Mouse (Mus musculus) right cerebral cortex, postnatal 14 days (tissue): ENCODE results near the gene A930009A15Rik.

Experiments used
- DNase-seq: peaks from one replicate; pipeline ENCODE4 v3.0.0; 2022

A930009A15Rik gene

DNA sequence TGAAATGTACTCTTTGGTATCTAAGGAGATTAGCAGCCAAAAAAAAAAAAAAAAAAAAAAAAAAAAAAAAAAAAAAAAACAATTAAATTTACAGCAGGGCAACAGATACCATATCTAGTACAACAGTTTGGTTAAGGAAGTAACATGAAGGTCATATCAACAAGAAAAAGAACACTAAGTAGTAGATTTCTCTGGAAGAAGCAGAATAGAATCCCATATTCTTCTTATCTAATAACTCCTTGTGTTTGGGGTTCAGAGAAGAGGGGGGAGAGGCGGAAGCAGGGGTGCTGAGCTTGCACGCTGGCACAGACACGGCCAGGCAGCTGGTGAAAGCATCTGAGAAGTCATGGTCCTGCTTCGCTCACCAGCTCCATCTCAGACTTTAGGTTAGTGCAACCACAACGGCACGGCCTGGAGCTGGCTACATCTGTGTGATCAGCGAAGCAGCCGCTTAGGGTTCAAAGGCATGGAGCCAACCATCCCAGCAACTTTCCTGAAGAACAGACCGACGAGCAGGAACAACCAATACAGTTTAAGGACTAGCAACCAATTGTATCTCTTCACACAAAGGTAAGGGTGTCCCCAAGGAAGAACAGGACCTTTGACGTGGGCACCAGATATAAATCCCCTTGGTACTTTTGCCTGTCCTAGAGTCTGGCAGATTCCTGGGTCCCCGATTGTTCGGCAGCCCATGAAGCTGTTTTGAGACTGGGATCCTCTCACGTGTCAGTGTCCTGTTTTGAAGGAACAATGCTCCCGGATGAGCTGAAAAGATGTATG, at the start of gene A930009A15Rik:
Gene A930009A15Rik, plus strand, starts transcription at position 275 of the 780 bp plus-strand sequence.
- DNase-seq, result no peak

DNA sequence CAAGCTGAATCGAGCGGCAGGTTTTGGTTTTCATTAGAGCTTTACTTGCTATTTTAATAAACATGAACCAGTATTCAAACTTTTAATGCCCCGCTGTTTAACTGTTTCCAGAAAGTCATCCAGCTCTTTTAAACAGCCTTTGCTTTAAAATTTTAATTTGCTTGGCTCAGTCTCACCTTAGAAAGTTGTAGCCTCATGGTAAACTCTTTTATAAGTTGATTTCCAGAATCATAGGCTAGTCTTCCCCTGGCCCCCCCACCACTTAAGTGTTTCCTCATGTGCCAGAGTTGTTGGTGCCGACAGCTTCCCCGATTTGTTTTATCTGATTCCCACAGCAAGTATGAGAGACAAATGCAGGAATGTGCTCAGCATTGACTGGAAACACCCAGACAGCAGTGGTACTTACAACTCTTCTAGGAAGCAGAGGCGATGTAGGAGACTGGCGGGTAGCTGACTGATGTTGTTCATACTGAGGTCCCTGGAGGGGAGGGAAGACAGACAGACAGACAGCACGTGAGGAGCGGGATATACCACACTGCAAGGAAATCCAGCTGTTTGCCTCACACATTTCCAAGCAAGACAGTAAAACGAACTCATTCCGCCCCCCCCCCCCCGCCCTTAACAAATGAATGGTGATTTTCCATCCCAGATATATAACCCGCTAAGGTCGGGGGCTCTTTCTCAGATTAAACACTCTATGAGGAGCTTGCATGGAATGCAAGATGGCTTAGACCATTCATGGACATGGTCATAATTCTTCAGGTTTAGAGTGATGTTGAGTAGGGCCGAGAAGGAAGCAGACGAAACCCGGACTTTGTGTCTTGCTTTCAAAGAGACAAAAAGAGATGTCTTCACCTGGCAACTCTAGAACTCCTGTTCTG, 49.3 kb upstream of the A930009A15Rik start:
- no peak for DNase-seq

DNA sequence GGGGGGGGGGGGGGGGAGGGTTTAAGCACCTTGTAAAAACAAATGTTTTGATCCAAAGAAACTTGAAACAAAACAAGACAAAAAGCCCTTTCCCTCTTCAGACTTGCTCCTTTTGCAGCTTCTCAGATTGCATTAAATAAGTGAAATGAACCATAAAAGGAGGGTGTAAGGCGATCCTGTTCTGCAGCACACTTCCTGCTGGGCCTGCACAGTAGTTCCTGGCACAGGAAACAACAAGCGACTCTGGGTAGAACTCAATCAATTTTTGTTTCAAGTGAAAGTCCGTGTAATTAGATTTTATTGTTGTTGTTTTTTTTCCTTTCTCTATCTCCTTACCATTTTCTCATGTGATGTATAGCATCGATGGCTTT, 48.7 kb upstream of the A930009A15Rik start:
- DNase-seq, result no peak

DNA sequence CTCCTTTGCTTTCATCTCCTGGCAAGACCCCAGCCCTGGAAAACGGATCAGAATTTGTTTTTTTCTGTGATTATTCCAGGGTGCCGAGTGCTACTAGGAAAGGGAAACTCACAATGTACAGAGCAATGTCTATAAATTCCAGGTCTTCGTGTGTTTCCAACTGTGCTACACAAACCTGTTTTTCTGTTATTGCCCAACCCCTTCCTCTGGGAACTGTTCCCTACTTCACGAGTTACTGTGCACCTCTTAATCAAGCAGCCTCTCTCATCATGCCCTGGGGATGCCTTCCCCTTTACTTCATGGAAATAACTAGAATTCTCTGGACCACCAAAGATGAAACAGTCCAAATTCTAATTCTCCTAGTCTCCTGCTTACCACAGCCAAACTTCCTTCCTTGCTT, 40.9 kb upstream of the A930009A15Rik start:
- DNase-seq, result no peak

DNA sequence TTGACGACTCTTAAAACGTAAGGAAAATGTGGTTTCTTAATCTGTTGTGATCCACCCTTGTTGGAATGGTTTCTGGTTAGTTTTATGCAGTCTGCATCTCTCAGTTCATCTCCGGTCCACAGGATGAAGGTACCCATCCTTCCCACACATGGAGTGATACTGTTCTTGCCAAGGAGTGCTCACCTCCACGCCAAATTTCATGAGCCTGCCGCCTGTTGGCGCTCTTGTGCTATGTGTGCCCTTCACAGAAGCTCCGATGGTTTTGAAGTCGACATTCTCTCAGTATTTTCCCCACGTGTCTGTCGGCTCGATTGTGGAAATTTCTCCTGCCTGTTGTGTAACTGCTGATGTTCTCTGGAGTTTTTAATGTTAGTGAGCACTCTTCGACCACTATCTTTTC, 40.0 kb upstream of the A930009A15Rik start:
- DNase-seq, result no peak

DNA sequence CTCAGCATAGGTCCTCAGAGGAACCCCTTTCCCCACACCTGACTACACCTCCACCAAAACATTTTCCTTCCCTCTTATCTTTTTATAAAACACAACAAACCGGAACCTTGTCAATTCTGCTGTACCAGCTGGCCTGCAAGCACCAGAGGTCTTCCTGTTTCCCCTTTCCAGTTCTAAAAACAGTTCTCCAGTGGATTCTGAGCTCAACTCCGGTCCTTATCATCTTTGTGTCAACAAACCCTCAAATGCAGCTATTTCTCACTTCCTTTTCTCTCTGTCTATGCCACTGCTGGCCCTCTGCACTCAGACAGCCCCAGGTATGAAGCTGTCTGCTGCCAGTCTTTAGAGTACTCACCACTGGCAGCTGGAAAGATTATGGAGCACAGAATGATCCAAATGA, 39.0 kb upstream of the A930009A15Rik start:
- no peak for DNase-seq

DNA sequence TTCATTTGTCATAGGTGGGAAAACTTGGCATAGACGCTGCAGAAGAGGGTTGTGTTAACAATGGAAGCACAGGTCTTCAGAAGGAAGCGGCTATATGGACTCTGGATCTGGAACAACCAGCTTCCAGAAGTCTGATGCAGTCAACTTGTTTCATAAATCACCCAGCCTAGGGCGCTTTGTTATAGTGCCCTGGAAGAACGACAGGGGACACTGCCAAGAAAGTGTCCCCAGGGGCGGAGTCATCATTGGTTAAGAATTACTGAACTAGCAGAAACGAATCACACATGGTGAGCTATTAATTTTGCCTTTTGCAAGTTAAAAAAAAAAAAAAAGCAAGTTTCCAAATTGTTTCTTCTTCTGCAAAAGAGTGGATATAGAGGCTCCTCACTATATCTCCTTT, 26.9 kb upstream of the A930009A15Rik start:
- DNase-seq, result no peak

DNA sequence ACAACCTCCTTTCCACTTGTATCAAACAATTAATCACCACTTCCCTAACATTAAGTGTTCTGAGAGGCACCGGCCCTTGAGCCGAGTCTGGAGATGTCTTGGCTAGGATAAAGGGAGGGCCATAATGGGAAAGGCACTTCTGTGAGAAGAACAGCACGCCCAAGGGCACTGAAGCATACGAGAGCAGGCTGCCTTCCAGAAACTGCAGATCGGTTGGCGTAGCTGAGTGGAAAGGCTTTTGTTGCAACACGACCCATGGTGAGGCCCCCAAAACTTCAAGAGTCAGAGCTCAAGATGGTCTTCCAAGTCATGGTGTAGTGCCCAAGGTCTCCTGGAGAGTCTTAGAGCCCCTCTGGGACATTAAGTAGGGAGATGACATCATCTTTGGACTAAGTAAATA, 19.5 kb upstream of the A930009A15Rik start:
- DNase-seq, result no peak

DNA sequence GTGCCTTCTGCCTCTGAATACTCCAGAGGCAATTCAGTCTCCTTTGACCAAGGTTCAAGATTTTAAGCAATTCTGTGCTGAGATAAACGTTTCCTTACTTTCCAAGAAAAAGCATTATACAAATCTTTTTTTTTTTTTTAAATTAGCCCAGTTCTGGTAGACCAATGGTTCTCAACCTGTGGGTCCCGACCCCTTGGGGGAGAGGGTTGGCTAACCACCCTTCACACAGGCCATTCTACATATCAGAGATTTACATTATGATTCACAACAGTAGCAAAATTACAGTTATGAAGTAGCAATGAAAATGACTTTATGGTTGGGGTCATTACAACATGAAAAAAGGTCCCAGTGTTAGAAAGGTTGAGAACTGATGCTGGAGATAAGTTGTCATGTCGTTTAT, 18.7 kb upstream of the A930009A15Rik start:
- DNase-seq, result no peak

DNA sequence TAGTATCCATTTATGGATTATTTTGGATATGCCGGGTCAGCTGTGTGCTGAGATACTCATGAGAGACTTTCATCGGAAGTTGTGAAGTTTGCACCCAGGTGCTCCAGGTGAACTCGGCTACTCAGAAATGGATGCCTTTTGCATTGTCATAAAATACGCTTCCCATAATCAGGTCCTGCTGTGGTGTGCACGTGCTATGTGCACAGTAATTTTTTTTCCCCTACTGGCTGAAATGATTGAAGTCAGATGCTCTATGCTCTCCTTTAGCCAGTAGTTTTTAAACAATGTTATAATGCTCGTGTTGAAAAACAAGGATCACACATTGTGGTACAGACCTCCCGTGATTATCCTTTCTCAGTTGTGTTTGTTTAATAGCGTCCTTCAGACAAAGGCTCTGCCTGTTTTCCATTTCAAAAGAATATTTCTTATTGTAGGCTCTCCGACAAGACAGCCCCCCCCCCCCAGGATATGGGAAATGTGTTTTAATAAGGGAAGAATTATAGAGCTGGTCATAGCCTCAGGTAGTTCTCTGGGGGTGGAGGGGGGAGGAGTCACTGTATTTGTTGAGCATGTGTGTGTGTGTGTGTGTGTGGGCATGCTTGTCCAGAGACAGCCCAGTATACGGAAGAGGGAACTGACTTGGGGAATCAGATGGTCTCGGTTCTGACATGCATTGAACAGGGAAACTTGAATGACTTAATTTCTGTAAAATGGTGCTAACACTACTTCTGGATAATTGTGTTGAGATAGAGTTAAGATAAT, 16.3 kb upstream of the A930009A15Rik start:
- DNase-seq, result no peak

DNA sequence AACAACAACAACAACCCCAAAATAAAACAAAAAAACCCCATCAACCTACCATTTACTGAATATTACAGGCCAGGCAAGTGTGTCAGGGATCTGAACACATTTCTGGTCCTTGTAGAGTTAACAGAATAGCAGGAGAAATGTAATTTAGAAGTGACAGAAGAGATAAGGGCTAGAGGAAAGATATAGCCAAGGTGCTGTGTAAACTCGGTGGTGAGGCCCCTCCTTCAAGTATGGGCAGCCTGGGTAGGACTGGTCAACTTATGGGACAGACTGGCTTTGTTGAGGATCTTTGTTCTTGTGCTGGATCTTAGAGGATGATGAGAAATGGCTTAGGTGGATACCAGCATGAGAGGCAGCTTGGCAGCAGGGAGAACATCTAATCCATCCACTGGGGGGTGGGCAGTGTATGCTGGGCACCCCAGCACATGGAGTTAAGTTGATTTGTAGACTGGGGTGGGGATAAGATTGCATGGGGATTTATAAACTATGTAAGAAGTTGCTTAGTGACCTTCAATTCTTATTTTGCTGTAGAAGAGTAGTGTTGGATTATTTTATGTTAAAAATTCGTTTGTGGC, 14.5 kb upstream of the A930009A15Rik start:
- DNase-seq, result no peak

DNA sequence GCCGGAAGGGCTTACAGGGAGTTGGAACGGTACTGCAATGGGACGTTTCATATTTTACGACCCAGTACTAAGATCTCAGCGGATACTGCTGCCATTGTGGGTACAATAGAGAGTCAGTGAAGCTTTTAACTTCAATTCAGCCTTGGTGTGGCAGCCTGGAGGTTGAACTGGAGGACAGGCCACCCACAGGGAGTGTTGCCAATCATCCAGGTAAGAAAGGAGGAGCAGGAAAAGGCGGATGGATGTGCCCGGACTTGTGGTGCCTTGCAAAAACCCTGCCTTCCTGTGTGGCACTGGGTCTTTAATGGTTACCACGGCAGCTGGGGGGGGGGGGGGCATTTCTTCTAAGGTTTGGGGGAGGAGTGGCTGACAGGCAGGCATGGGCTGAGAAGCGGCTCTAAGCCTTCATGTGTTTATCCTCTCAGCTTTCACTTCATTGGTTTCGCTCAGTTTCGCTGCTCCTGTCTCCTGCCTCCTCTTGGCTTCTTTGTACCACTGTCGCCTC, 13.0 kb upstream of the A930009A15Rik start:
- DNase-seq, result no peak

DNA sequence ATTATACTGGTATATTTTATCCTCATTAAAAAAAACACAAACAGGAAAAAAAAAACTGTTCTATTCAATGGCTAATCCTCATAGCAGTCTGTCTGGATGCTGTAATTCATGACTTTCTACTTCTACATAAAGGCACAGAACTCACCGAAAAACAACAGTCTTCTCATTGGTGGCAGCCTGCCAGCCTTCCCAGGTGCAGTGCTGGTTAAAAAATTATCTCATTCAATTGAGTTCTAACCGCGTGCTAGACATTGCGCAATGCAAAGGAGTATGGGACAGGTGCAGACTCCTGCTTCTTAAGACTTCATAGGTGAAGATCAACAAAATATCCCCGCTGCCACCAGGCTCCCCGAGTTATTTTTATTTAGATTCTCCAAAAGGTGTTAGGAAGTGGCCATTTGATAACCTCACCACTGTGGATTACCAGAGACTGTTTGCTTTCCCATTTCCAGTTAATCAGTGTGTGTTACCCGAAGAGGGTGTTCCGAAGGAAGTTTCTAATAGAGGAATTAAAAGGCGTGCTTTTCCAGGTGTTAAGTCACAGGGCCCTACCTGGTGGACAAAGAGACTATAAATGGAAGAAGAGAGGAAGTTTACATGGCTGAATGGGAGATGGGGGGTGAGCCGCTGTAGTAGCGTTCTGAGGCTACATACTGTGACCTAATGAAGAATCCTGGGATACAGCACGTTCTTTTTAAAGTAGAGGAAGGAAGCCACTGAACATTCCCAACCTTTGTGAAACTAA, 8.5 kb upstream of the A930009A15Rik start:
- DNase-seq, result no peak

DNA sequence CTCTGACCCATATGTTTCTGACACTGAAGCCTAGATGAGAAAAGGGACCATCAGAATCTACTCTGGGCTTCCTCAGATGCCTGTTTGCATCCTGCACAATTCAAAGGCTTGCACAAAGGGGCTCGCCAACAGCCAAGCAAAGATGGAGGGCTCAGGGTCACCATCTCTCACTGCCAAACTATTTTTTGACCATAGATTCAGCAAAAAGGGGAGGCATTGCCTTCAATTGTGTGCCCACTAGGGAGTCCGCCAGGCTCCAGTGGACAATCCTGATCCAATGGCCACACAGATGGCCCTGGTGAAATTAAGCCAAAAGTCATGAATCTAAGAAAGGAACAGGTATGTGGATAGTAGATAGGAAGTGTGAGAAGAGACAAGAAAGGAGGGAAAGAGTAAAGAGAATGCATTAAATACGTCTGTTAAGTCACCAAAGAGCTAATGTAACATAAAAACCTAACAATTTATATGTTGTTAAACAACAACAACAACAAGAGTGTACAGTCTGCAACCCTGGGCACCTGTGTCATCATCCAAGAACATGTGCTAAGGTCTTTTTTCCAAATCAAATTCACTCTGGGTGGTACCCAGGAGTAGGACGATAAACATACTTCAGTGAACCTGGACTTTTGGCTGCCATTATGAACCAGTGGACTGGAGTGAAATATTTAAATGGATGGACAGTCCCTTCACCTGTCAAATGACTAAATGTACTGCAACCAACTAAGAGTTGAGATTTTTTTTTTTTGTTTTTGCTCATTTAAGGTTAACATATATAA, 6.7 kb upstream of the A930009A15Rik start:
- DNase-seq, result no peak

DNA sequence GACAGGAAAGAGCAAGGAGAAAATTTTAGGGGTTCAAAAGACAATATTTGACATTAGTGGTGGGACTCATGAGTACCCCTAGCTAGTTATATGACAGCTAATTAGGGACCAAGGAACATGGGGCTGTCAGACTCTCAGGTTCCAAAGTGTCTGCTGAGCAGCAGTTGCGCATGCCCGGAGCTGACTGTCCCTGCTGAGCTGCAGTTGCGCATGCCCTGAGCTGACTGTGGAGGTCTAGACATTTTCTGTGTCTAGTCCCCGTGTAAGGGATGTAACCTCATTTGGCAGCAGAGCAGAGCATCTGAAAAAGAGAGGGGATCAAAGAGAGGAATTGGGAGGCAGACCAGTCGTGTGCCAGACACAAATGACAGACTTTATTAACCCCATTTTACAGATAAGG, 5.8 kb upstream of the A930009A15Rik start:
- DNase-seq, result no peak

DNA sequence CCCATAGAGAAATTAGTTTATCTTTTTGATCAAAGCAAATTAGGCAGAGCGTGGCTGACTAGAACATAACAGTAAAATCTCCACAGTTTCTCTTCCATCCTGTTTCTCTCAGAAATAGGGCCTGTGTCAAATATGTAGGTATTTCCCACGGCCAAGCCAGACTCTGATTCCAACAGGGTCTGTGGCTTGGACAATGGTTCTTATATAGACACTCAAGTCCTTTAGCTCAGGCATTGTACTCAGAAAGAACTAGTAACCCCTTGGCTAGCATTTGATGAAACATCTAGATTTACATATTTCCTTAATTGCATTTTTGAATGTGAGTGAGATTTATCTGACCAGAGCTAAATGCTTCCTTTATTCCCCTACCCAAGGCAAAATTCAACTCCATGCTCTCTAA, 791 bp downstream of the A930009A15Rik start:
- DNase-seq, result no peak

DNA sequence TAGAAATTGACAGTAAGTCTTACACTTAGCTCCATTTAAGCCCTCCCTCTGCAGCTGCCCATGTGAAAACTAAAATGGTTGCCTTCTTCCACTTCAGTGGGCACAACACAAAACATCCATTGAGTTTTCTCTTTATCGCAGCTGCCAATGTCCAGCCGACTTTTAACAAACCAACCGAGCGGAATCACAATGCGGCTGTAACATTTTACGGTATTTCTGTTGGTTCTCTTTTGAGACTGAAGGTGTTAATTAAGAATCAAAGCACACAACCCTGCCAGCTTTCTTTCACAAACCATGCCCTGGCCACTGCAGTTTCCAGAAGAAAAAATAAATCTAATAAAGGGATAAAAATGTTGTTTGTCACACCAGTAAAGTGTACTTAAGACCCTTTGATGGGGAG, 1.5 kb downstream of the A930009A15Rik start:
- no peak for DNase-seq

DNA sequence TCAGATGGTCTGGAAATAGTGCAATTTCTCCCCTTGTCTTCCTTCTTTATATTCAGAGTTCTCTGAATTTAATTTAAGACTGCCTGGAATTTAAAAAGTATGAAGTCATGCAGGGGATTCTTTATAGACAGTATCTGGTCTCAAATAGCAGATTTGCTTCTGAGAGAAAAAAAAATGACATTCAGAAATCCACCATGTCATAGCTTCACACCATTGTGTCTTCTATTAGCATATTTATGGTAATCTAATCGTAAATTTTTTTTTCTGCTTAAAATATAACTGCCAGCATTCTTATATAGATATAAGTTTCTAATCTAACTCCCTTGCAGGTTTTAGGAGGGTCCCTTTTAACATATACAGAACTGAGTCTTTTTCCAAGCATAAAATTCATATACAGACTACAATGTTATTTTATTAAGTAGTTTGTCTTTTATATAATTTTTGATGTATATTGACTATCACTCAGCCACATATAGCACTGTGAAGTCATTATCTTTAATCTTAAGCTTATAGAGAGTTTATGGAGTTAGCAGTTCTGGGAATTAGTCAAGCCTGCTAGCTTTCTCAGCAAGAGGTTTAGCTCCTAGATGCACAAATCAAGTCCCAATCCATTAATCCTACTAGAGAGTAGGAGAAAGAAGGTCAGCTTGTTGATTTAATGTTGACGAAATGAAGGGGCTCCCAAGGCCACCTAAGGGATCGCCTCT, 2.1 kb downstream of the A930009A15Rik start:
- DNase-seq, result no peak

DNA sequence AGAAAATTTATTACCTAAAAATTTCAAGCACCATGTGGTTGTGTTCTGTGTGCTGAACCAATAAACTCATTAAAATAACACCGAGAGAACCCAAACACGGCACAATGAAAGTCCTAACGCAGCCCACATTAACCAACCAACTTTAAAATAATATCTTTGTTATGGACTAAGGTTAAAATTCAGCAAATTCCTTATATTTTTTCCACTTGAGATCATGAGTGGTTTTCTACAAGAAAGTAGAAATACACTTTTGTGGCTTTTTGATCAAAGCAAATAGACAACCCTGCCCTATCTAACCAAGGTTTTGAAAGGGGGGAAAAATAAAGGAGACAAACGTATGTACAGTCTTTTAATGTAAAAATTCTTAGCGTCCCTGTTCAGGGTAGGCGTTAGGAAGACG, 9.3 kb downstream of the A930009A15Rik start:
- DNase-seq, result no peak

DNA sequence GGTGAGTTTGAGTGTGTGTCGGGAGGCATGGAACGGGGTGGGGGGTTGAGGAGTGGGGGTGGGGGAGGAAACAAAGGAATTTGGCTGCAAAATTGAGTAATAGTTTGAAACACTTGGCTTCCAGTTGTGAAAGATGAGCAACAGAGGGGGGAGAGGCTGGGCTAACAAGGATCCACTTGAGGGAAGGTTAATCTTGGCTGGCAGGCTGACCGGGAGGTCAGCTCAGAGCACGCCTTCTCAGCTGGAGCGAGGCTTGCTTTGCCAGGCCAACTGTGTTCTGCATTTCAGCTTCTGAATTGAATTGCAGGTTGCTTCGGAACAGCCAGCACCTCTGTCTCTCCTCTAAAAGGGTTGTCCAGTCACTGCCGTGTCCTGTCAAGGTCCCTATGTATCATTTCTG, 9.7 kb downstream of the A930009A15Rik start:
- DNase-seq, result no peak

DNA sequence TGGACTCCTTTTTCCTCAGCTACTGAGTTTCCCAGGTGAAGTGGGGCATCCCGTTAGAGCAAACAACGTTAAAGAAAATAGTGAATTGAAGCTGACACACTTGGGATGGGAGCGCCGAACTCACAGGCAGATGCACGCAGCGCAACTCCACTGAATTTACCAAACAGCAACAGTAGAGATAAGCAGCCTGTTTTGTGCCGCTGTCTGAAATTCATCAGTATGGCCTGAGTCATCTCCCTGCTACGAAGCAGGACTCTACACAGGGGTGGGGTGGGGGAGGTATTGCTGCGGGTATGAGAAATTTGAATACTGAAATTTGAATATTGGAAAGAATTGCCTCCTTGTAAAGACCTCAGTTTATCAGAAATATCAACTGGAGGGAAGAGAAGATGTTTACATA, 12.2 kb downstream of the A930009A15Rik start:
- no peak for DNase-seq
